Mouse (Mus musculus) erythroblast, embryonic 14.5 days (primary cell): ENCODE measurements around the gene Rabl6.

ENCODE experiments used
- GATA1 ChIP-seq: IDR thresholded peaks from 2 replicates; pipeline ENCODE4 v1.6.1; 2012; ENCODE audit warnings: low read length, inconsistent platforms, mixed read lengths
- TAL1 ChIP-seq: IDR thresholded peaks from 3 replicates; pipeline ENCODE4 v1.6.1; 2012; ENCODE audit warnings: low read length, inconsistent platforms, mixed read lengths

- TF ChIP-seq TAL1 (no peak), GATA1 (no peak)
These were observed at the start of gene Rabl6 for GRCm38 (mm10) chr2:25607761-25608622.
